Mouse (Mus musculus): Measurements from ENCODE around the gene Ap3b1. TPM values are rescaled to one million over a fixed set of nuclear protein-coding genes. Genes with fewer than 3 reads are reported as not detected.

The Ap3b1 gene
- total RNA-seq, 2 experiments from 2014 or later: 50.7 to 113 TPM

DNA sequence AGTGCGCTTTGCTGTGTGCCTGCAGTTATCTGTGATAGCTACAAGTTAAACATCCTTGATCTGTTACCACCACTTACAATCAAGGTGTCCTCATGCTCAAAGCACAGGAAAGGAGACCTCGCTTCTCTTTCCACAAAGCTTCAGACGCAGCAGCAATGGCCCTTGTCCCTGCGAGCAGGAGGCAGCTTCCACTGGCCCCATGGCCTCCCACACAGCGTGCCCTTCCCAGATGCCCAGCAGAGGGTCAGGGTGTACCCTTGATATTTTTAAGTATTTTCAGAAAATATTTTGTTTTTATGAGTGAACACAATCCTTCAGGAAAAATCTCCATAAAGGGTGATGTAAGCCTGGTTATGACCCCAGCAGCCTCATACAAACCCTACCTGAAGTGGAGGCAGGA is 170.4 kb downstream of the Ap3b1 start:
- ATAC-seq (ENCODE audit: poor library complexity, severe bottlenecking): no peak

DNA sequence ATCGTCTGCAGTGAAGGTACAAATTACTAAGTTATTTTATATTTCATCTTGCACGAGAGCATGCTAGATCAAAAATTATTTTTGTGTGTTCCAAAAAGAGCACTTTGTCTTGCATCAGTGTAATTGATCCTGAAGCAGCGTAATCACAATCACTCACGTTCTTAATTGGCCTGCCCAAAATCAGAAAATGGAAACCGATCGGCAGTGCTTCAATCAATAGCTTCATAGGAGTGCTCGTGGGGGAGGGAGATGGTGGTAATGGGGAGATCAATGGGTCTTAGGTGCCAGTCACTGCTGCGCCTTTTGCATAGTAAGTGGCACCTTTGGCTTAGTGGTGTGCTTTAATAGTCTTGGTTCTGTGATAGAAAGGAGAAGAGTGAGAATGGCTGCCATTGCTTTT is 174.8 kb downstream of the Ap3b1 start:
- no peak for ATAC-seq (ENCODE audit: poor library complexity, severe bottlenecking)

- no peak for ATAC-seq (ENCODE audit: poor library complexity, severe bottlenecking)
Observed at GRCm38 (mm10) chr13:94537336-94537735, 178.6 kb downstream of the Ap3b1 start.

- ATAC-seq (ENCODE audit: poor library complexity, severe bottlenecking): no peak
Observed at GRCm38 (mm10) chr13:94539851-94540646, 181.3 kb downstream of the Ap3b1 start.

DNA sequence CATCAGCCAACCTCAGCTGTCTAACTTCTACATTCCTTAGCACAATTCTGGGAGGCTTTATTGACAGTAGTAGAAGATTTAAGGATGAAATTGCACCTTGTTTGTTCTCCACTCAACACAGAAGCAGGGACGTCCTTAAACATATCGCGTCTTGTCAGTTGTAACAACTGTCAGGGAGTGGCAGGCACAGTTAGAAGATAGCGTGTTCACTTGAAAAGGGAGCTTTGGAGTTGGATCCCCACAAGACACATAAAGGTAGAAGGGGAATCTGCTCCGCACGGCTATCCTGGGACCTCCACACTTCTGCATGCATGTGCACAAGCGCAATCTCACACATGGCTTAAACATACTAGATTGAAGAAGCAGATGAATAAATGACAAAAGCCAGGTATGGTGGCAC is 183.3 kb downstream of the Ap3b1 start:
- no peak for ATAC-seq (ENCODE audit: poor library complexity, severe bottlenecking)

GRCm38 (mm10) chr13:94544211-94544610 is 185.5 kb downstream of the Ap3b1 start:
- ATAC-seq (ENCODE audit: poor library complexity, severe bottlenecking): no peak

- no peak for ATAC-seq (ENCODE audit: poor library complexity, severe bottlenecking)
Observed at GRCm38 (mm10) chr13:94545739-94546138, 187.0 kb downstream of the Ap3b1 start.

DNA sequence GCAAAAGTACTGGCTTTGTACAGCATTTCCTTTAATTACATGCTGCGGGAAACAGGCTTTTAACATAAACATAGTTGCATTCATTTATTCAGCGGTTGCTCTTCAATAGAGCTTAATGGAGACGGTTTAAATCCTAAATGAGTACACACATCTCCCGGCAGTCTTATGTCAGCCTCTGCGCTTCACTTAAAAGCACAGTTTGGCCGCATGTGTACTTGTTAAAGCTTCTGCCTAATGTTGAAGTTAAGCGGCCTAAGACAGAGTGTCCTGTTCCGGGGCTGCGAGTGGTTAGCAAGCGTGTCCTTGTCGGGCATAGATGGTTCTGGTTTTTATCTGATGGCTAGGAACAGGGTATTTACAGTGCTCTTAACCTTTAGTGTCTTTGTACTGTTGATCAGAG is 187.5 kb downstream of the Ap3b1 start:
- no peak for ATAC-seq (ENCODE audit: poor library complexity, severe bottlenecking)

DNA sequence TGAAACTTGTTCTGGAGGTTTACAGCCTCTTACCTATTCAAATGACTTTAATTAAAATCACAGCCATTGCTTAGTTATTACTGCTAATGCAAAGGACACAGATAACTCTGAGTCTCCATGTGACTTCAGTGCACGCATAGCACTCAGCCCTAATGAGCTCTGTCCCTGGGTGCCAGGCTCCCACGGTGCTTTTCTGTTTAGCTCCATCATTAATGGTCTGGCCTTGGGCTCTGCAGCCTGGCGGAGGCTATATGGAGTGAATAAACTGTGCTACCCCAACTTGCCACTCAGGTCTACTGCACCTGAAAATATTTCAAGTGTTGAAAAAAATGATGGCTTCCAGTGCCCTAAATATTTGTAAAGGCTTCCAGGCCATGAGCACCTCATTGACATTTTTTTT is 190.8 kb downstream of the Ap3b1 start:
- ATAC-seq (ENCODE audit: poor library complexity, severe bottlenecking): no peak

DNA sequence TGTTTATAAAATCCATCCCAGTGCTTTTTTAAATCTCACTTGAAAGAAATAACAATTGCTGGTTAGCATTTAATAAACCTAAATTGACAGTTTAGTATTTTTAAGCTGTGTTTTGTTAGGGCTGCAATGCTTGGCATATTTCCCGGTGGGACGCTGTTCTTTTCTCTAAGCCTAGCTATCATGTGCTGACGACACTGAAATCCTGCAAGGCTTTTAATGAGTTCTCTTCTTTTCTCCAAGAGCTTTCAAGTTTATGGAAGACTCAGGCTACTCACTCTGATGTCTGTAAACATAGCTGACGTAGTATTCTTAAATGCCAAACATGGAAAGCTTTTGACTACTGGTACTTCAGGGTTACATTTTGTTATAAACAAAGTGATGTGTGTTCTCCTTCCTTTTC is 191.3 kb downstream of the Ap3b1 start:
- no peak for ATAC-seq (ENCODE audit: poor library complexity, severe bottlenecking)

- ATAC-seq (ENCODE audit: poor library complexity, severe bottlenecking): peak; percentile 84
Observed at GRCm38 (mm10) chr13:94560011-94560410, 201.3 kb downstream of the Ap3b1 start.

- no peak for ATAC-seq (ENCODE audit: poor library complexity, severe bottlenecking)
Observed at GRCm38 (mm10) chr13:94560878-94561277, 202.1 kb downstream of the Ap3b1 start.

GRCm38 (mm10) chr13:94562652-94563339 is 204.0 kb downstream of the Ap3b1 start:
- no peak for ATAC-seq (ENCODE audit: poor library complexity, severe bottlenecking)

- no peak for ATAC-seq (ENCODE audit: poor library complexity, severe bottlenecking)
Observed at GRCm38 (mm10) chr13:94563836-94564235, 205.1 kb downstream of the Ap3b1 start.

DNA sequence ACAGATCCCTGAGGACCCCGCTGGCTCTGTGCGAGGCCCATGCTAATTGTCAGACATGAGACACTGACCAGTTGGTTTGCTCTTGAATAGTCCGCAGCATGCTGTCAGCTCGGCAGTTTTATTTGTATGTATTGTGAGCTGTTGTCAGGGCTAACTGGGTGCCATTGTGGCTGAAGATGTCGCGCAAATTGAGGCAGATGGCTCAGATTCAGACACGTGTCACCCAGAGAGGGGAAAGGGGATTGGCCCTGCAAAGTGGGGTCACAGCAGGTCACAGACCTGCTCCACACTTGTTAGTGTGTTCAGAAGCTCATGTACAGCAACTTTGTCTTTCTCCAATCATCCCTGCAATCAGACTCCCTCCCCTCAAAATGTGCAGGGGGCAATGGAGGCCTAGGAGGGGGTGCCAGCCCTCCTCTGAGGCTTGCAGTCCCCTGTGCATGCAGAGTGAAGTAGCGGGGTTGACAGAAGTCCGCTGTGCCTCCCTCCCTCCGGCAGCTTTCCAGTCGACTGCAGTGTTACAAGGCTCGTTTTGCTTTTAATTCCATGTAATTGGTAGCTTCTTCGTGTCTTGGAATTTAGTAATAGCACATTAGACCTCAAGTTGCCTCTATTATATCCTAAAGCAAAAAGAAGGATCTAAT is 205.7 kb downstream of the Ap3b1 start:
- ATAC-seq (ENCODE audit: poor library complexity, severe bottlenecking): no peak

GRCm38 (mm10) chr13:94565176-94565575 is 206.4 kb downstream of the Ap3b1 start:
- no peak for ATAC-seq (ENCODE audit: poor library complexity, severe bottlenecking)

- no peak for ATAC-seq (ENCODE audit: poor library complexity, severe bottlenecking)
Observed at GRCm38 (mm10) chr13:94565616-94566015, 206.9 kb downstream of the Ap3b1 start.

DNA sequence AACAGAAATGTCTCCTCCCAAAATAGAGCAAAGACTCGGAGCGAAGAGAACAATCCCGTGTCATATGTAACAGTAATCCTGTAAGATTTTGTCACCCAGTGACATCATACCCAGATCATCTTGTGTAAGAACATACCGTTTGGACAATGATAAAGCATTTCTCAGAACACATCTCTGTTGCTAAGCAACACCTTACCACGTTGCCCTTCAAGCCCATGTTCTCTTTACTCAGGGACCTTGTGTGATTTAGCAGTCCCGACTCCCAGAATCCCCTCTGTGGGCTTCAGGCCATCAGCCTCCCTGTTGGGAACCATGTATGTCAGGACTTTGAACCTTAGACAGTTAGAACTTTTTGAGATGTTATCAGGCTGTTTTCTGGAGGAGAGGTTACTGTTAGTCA is 209.0 kb downstream of the Ap3b1 start:
- no peak for ATAC-seq (ENCODE audit: poor library complexity, severe bottlenecking)

DNA sequence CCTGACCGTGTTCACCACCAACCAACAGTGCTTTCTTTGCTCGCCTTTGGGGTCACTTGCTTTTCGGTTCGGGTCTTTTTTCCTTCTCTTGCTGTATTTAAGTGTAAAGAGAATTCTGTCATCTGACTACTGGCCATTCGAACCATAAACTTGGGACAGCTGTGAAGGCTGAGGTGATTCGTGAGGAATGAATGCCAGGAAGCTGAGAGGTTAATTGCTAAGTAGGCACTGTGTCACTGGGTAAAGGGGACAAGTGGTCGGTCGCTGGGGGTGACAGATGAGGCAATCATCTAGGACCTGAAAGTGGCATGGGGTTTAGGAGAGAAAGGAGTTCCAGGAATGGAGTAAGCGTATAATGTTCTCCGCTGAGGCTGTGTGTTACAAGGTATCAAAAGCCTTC is 212.2 kb downstream of the Ap3b1 start:
- no peak for ATAC-seq (ENCODE audit: poor library complexity, severe bottlenecking)

DNA sequence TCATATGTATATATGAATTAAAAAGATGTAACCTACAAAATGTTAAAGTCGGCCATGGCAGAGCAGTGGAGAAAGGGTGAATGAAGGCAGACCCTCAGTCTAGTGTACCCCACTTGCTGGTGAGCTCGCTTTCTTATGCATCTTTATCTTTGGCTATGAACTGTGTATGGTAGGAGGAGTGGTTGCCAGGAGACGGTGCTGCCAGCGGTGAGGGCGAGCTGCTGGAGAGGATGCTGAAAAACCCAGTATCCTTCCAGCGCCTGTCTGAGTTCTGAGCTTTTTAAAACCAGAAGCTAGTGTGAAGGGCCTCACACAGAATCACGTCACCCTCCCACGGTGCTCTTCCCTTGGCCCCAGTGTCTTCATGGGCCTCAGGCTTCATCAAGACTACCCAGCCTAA is 214.6 kb downstream of the Ap3b1 start:
- ATAC-seq (ENCODE audit: poor library complexity, severe bottlenecking): no peak

GRCm38 (mm10) chr13:94573833-94574232 is 215.1 kb downstream of the Ap3b1 start:
- no peak for ATAC-seq (ENCODE audit: poor library complexity, severe bottlenecking)

Data from megakaryocyte, adult 5-6 weeks (primary cell).